Mouse (Mus musculus): ENCODE measurements around the gene Cacna2d4. TPM values are rescaled to one million over a fixed set of nuclear protein-coding genes. Genes with fewer than 3 reads are reported as not detected.

Cacna2d4 gene
- polyA plus RNA-seq, 1 experiment from 2014 or later: not detected

- 79% methylated on average over 6 of the region's 6 CpGs for WGBS
- ATAC-seq (ENCODE audit: insufficient number of reproducible peaks, insufficient read depth, low FRiP score, low TSS enrichment, low read depth): no peak
- no peaks in the 10 kb centered on the region for H3K36me3 ChIP-seq
- H3K4me2 ChIP-seq: no peak overlapping the region
- no peak overlapping the region for H3K4me3 ChIP-seq (replicated peaks)
- H3K27me3 ChIP-seq: peaks cover 13% of the 10 kb centered on the region; the same call in 1 of the 2 replicates
- peaks cover 12% of the 10 kb centered on the region for H3K4me1 ChIP-seq (replicated peaks)
- no peaks in the 10 kb centered on the region for H3K9me3 ChIP-seq
- H3K27ac ChIP-seq: no peak overlapping the region
- H3K9ac ChIP-seq (replicated peaks): no peak overlapping the region
Observed at GRCm38 (mm10) chr6:119312381-119312780, 76.1 kb downstream of the Cacna2d4 start.

- H3K9me3 ChIP-seq: no peaks in the 10 kb centered on the region
- no peak overlapping the region for H3K4me2 ChIP-seq
- H3K4me1 ChIP-seq (replicated peaks): peaks cover 12% of the 10 kb centered on the region
- H3K9ac ChIP-seq (replicated peaks): no peak overlapping the region
- H3K36me3 ChIP-seq: no peaks in the 10 kb centered on the region
- WGBS: 60% methylated on average over 3 of the region's 3 CpGs
- H3K27me3 ChIP-seq: peaks cover 13% of the 10 kb centered on the region; the same call in 1 of the 2 replicates
- H3K4me3 ChIP-seq (replicated peaks): no peak overlapping the region
- H3K27ac ChIP-seq: no peak overlapping the region
- ATAC-seq (ENCODE audit: insufficient number of reproducible peaks, insufficient read depth, low FRiP score, low TSS enrichment, low read depth): no peak
Observed at GRCm38 (mm10) chr6:119313096-119313495, 76.8 kb downstream of the Cacna2d4 start.

GRCm38 (mm10) chr6:119313588-119314375 is 77.5 kb downstream of the Cacna2d4 start:
- peak; percentile 44; the same call in 1 of the 2 replicates for ATAC-seq (ENCODE audit: insufficient number of reproducible peaks, insufficient read depth, low FRiP score, low TSS enrichment, low read depth)
- H3K36me3 ChIP-seq: no peaks in the 10 kb centered on the region
- no peak overlapping the region for H3K27ac ChIP-seq
- peaks cover 10% of the 10 kb centered on the region; the same call in 1 of the 2 replicates for H3K27me3 ChIP-seq
- H3K9ac ChIP-seq (replicated peaks): no peak overlapping the region
- 52% methylated on average over 14 of the region's 14 CpGs for WGBS
- no peaks in the 10 kb centered on the region for H3K9me3 ChIP-seq
- H3K4me1 ChIP-seq (replicated peaks): peaks cover 12% of the 10 kb centered on the region
- H3K4me2 ChIP-seq: no peak overlapping the region
- H3K4me3 ChIP-seq (replicated peaks): no peak overlapping the region

- Histone ChIP-seq H3K4me3 (replicated peaks) (no peak overlapping the region), H3K36me3 (no peaks in the 10 kb centered on the region), H3K4me1 (replicated peaks) (peaks cover 12% of the 10 kb centered on the region), H3K27me3 (peaks cover 7% of the 10 kb centered on the region; the same call in 1 of the 2 replicates), H3K9ac (replicated peaks) (no peak overlapping the region), H3K27ac (no peak overlapping the region), H3K4me2 (no peak overlapping the region), H3K9me3 (0 out of 2 replicates have a peak, but pooled peaks cover 3% of the 10 kb centered on the region)
- ATAC-seq (ENCODE audit: insufficient number of reproducible peaks, insufficient read depth, low FRiP score, low TSS enrichment, low read depth): no peak
- 43% methylated on average over 7 of the region's 7 CpGs for WGBS
Observed at GRCm38 (mm10) chr6:119314751-119315476, 78.6 kb downstream of the Cacna2d4 start.

GRCm38 (mm10) chr6:119318732-119319131 is 82.4 kb downstream of the Cacna2d4 start:
- Histone ChIP-seq H3K4me3 (replicated peaks) (no peak overlapping the region), H3K9me3 (0 out of 2 replicates have a peak, but pooled peaks cover 3% of the 10 kb centered on the region), H3K27ac (no peak overlapping the region), H3K9ac (replicated peaks) (no peak overlapping the region), H3K4me1 (replicated peaks) (peaks cover 9% of the 10 kb centered on the region), H3K4me2 (no peak overlapping the region), H3K36me3 (no peaks in the 10 kb centered on the region), H3K27me3 (peaks cover 26% of the 10 kb centered on the region)
- no peak for ATAC-seq (ENCODE audit: insufficient number of reproducible peaks, insufficient read depth, low FRiP score, low TSS enrichment, low read depth)
- 82% methylated on average over 9 of the region's 9 CpGs for WGBS

- H3K9ac ChIP-seq (replicated peaks): no peak overlapping the region
- H3K4me2 ChIP-seq: no peak overlapping the region
- no peak overlapping the region for H3K4me3 ChIP-seq (replicated peaks)
- H3K27me3 ChIP-seq: peaks cover 32% of the 10 kb centered on the region
- H3K9me3 ChIP-seq: 0 out of 2 replicates have a peak, but pooled peaks cover 3% of the 10 kb centered on the region
- H3K4me1 ChIP-seq (replicated peaks): peaks cover 8% of the 10 kb centered on the region; the same call in 1 of the 2 replicates
- no peak overlapping the region for H3K27ac ChIP-seq
- no peaks in the 10 kb centered on the region for H3K36me3 ChIP-seq
- WGBS: 91% methylated on average over 2 of the region's 2 CpGs
- no peak for ATAC-seq (ENCODE audit: insufficient number of reproducible peaks, insufficient read depth, low FRiP score, low TSS enrichment, low read depth)
Observed at GRCm38 (mm10) chr6:119319358-119319757, 83.0 kb downstream of the Cacna2d4 start.

GRCm38 (mm10) chr6:119320481-119320880 is 84.2 kb downstream of the Cacna2d4 start:
- WGBS: 24% methylated on average over 16 of the region's 16 CpGs
- Histone ChIP-seq H3K36me3 (no peaks in the 10 kb centered on the region), H3K27ac (no peak overlapping the region), H3K9ac (replicated peaks) (no peak overlapping the region), H3K4me2 (no peak overlapping the region), H3K4me3 (replicated peaks) (no peak overlapping the region), H3K27me3 (peaks cover 36% of the 10 kb centered on the region), H3K9me3 (0 out of 2 replicates have a peak, but pooled peaks cover 3% of the 10 kb centered on the region), H3K4me1 (replicated peaks) (0 out of 2 replicates have a peak, but pooled peaks cover 3% of the 10 kb centered on the region)
- ATAC-seq (ENCODE audit: insufficient number of reproducible peaks, insufficient read depth, low FRiP score, low TSS enrichment, low read depth): no peak

GRCm38 (mm10) chr6:119321752-119322151 is 85.4 kb downstream of the Cacna2d4 start:
- no peak for ATAC-seq (ENCODE audit: insufficient number of reproducible peaks, insufficient read depth, low FRiP score, low TSS enrichment, low read depth)
- WGBS: 84% methylated on average over 7 of the region's 7 CpGs

GRCm38 (mm10) chr6:119324776-119325175 is 88.5 kb downstream of the Cacna2d4 start:
- Histone ChIP-seq H3K27me3 (peaks cover 74% of the 10 kb centered on the region), H3K9ac (replicated peaks) (no peak overlapping the region), H3K4me1 (replicated peaks) (peaks cover 9% of the 10 kb centered on the region), H3K4me2 (no peak overlapping the region), H3K9me3 (no peaks in the 10 kb centered on the region), H3K27ac (no peak overlapping the region), H3K4me3 (replicated peaks) (no peak overlapping the region), H3K36me3 (no peaks in the 10 kb centered on the region)
- ATAC-seq (ENCODE audit: insufficient number of reproducible peaks, insufficient read depth, low FRiP score, low TSS enrichment, low read depth): no peak
- 57% methylated on average over 10 of the region's 10 CpGs for WGBS

More at GRCm38 (mm10) chr6:119321752-119322151, 85.4 kb downstream of the Cacna2d4 start:
- H3K4me1 ChIP-seq (replicated peaks): 0 out of 2 replicates have a peak, but pooled peaks cover 3% of the 10 kb centered on the region
- H3K27me3 ChIP-seq: peaks cover 45% of the 10 kb centered on the region
- 0 out of 2 replicates have a peak, but pooled peaks cover 3% of the 10 kb centered on the region for H3K9me3 ChIP-seq
- H3K4me2 ChIP-seq: no peak overlapping the region
- H3K4me3 ChIP-seq (replicated peaks): no peak overlapping the region
- no peak overlapping the region for H3K9ac ChIP-seq (replicated peaks)
- H3K27ac ChIP-seq: no peak overlapping the region
- no peaks in the 10 kb centered on the region for H3K36me3 ChIP-seq

- no peaks in the 10 kb centered on the region for H3K36me3 ChIP-seq
- no peak overlapping the region for H3K4me2 ChIP-seq
- WGBS: 75% methylated on average over 6 of the region's 6 CpGs
- H3K27ac ChIP-seq: no peak overlapping the region
- H3K4me1 ChIP-seq (replicated peaks): peaks cover 13% of the 10 kb centered on the region
- no peak overlapping the region for H3K9ac ChIP-seq (replicated peaks)
- peaks cover 86% of the 10 kb centered on the region for H3K27me3 ChIP-seq
- H3K9me3 ChIP-seq: no peaks in the 10 kb centered on the region
- no peak overlapping the region for H3K4me3 ChIP-seq (replicated peaks)
- no peak for ATAC-seq (ENCODE audit: insufficient number of reproducible peaks, insufficient read depth, low FRiP score, low TSS enrichment, low read depth)
Observed at GRCm38 (mm10) chr6:119325978-119326377, 89.7 kb downstream of the Cacna2d4 start.

- ATAC-seq (ENCODE audit: insufficient number of reproducible peaks, insufficient read depth, low FRiP score, low TSS enrichment, low read depth): no peak
- Histone ChIP-seq H3K27ac (no peak overlapping the region), H3K4me1 (replicated peaks) (peaks cover 13% of the 10 kb centered on the region), H3K4me2 (no peak overlapping the region), H3K9ac (replicated peaks) (no peak overlapping the region), H3K4me3 (replicated peaks) (no peak overlapping the region), H3K27me3 (peaks cover 92% of the 10 kb centered on the region), H3K36me3 (no peaks in the 10 kb centered on the region), H3K9me3 (no peaks in the 10 kb centered on the region)
- WGBS: 13% methylated on average over 7 of the region's 7 CpGs
Observed at GRCm38 (mm10) chr6:119326541-119326940, 90.2 kb downstream of the Cacna2d4 start.

Data from limb, embryonic 12.5 days (tissue).